ENCODE assay signal across 8 mouse cellular contexts in genomic region chr2:155133011-155133976, GRCm38 (mm10). TPM values are rescaled to one million over a fixed set of nuclear protein-coding genes. Genes with fewer than 3 reads are reported as not detected.
DNase-seq lines count a peak whose midpoint lies in the region; ATAC-seq and TF ChIP-seq lines count a peak whose summit lies in the region.

Gene Itch, plus strand, starts transcription at chr2:155133509.

- peaks cover 15% of the 10 kb centered on the region for H3K4me1 ChIP-seq in embryonic facial prominence, embryonic 13.5 days
- peaks cover 16% of the 10 kb centered on the region; the same call in 1 of the 2 replicates for H3K4me1 ChIP-seq in kidney, adult 2 months (ENCODE audit: control insufficient read depth, insufficient read depth, low read length)
- H3K4me1 ChIP-seq in limb, embryonic 12.5 days (replicated peaks): peaks cover 23% of the 10 kb centered on the region
- H3K4me1 ChIP-seq in midbrain, embryonic 15.5 days: peaks cover 25% of the 10 kb centered on the region
- H3K4me1 ChIP-seq in spleen, adult 2 months (ENCODE audit: control insufficient read depth, insufficient read depth, insufficient read length): peaks cover 13% of the 10 kb centered on the region; the same call in 1 of the 2 replicates

- DNase-seq in 3134 (ENCODE audit: extremely low read depth, insufficient read length, low spot score): peak; percentile 88
- peak; percentile 95 to 96 for DNase-seq in adrenal gland, postnatal 36 days
- DNase-seq in heart, adult 18-20 months: peak; percentile 92 to 96
- DNase-seq in kidney, adult 2 months: peak; percentile 96
- peak; percentile 79 to 90 for DNase-seq in spleen, adult 2 months (ENCODE audit: low read depth in 1 of 2, low spot score in 2 of 2)

- WGBS in embryonic facial prominence, embryonic 13.5 days: 2% methylated on average over 61 of the region's 65 CpGs
- WGBS in kidney, adult 2 months: 2% methylated on average over 58 of the region's 65 CpGs
- WGBS in limb, embryonic 12.5 days: 3% methylated on average over 56 of the region's 65 CpGs
- 1% methylated on average over 65 of the region's 65 CpGs for WGBS in midbrain, embryonic 15.5 days
- 3% methylated on average over 49 of the region's 65 CpGs for WGBS in spleen, adult 2 months

- H3K27me3 ChIP-seq in embryonic facial prominence, embryonic 13.5 days: no peaks in the 10 kb centered on the region
- no peaks in the 10 kb centered on the region for H3K27me3 ChIP-seq in kidney, adult 2 months (replicated peaks; ENCODE audit: control insufficient read depth, insufficient read depth, low read length)
- no peaks in the 10 kb centered on the region for H3K27me3 ChIP-seq in limb, embryonic 12.5 days
- no peaks in the 10 kb centered on the region for H3K27me3 ChIP-seq in midbrain, embryonic 15.5 days (replicated peaks)
- no peaks in the 10 kb centered on the region for H3K27me3 ChIP-seq in spleen, adult 2 months (ENCODE audit: control insufficient read depth, insufficient read depth, low read length)

- ATAC-seq in embryonic facial prominence, embryonic 13.5 days (ENCODE audit: insufficient number of reproducible peaks, insufficient read depth, low FRiP score, low TSS enrichment, low read depth): peak; percentile 95
- peak; percentile 96 for ATAC-seq in limb, embryonic 12.5 days (ENCODE audit: insufficient number of reproducible peaks, insufficient read depth, low FRiP score, low TSS enrichment, low read depth)
- peak; percentile 98 for ATAC-seq in midbrain, embryonic 15.5 days (replicated peaks)

- H3K9me3 ChIP-seq in embryonic facial prominence, embryonic 13.5 days: no peaks in the 10 kb centered on the region
- no peaks in the 10 kb centered on the region; the same call in 1 of the 2 replicates for H3K9me3 ChIP-seq in limb, embryonic 12.5 days
- H3K9me3 ChIP-seq in midbrain, embryonic 15.5 days: no peaks in the 10 kb centered on the region

- peak; percentile 85 for TF ChIP-seq POLR2A in kidney, adult 2 months (IDR thresholded peaks at IDR 0.05; ENCODE audit: low read depth, low read length)
- peak; percentile 91 for TF ChIP-seq POLR2A in spleen, adult 2 months (IDR thresholded peaks at IDR 0.05; ENCODE audit: low read depth, low read length)

- no peak for TF ChIP-seq CTCF in kidney, adult 2 months (conservative IDR thresholded peaks at IDR 0.05; ENCODE audit: insufficient read depth, insufficient read length, low read depth, low read length)
- TF ChIP-seq CTCF in spleen, adult 2 months (IDR thresholded peaks at IDR 0.05; ENCODE audit: extremely low read depth, insufficient read depth, insufficient read length, insufficient replicate concordance): no peak

- peak within 1 kb of the TSS; percentile 98 for H3K9ac ChIP-seq in embryonic facial prominence, embryonic 13.5 days
- H3K9ac ChIP-seq in limb, embryonic 12.5 days (replicated peaks): peak within 1 kb of the TSS; percentile 98
- H3K9ac ChIP-seq in midbrain, embryonic 15.5 days: peak within 1 kb of the TSS; percentile 96

- H3K4me3 ChIP-seq in embryonic facial prominence, embryonic 13.5 days: peak within 1 kb of the TSS; percentile 93
- peak within 1 kb of the TSS; percentile 87 for H3K4me3 ChIP-seq in kidney, adult 2 months (ENCODE audit: insufficient read depth, low read depth, low read length)
- peak within 1 kb of the TSS; percentile 93 for H3K4me3 ChIP-seq in limb, embryonic 12.5 days (replicated peaks)
- peak within 1 kb of the TSS; percentile 96 for H3K4me3 ChIP-seq in midbrain, embryonic 15.5 days
- H3K4me3 ChIP-seq in spleen, adult 2 months (ENCODE audit: extremely low read depth, insufficient read depth, insufficient read length): peak within 1 kb of the TSS; percentile 95

- H3K27ac ChIP-seq in embryonic facial prominence, embryonic 13.5 days: peak within 1 kb of the TSS; percentile 88
- H3K27ac ChIP-seq in kidney, adult 2 months (ENCODE audit: insufficient read depth, low read depth, low read length): peak within 1 kb of the TSS; percentile 87
- peak within 1 kb of the TSS; percentile 86 for H3K27ac ChIP-seq in limb, embryonic 12.5 days
- peak within 1 kb of the TSS; percentile 93 for H3K27ac ChIP-seq in midbrain, embryonic 15.5 days
- H3K27ac ChIP-seq in spleen, adult 2 months (ENCODE audit: insufficient read depth, low read length): peak within 1 kb of the TSS; percentile 86

- H3K4me2 ChIP-seq in embryonic facial prominence, embryonic 13.5 days: peak within 1 kb of the TSS; percentile 73
- peak within 1 kb of the TSS; percentile 81 for H3K4me2 ChIP-seq in limb, embryonic 12.5 days
- H3K4me2 ChIP-seq in midbrain, embryonic 15.5 days: peak within 1 kb of the TSS; percentile 65

- H3K36me3 ChIP-seq in embryonic facial prominence, embryonic 13.5 days: peaks cover 7% of the 10 kb centered on the region
- no peaks in the 10 kb centered on the region; the same call in 1 of the 2 replicates for H3K36me3 ChIP-seq in kidney, adult 2 months (ENCODE audit: control insufficient read depth, insufficient read depth, low read length)
- peaks cover 8% of the 10 kb centered on the region for H3K36me3 ChIP-seq in limb, embryonic 12.5 days
- H3K36me3 ChIP-seq in midbrain, embryonic 15.5 days (replicated peaks): peaks cover 3% of the 10 kb centered on the region; the same call in 1 of the 2 replicates
- H3K36me3 ChIP-seq in spleen, adult 2 months (ENCODE audit: control insufficient read depth, insufficient read depth, low read length): peaks cover 3% of the 10 kb centered on the region

RNA-seq across cellular contexts. Expression of gene Itch, which starts in this region (rescaled TPM):
- 10 to 100 TPM; 47.1 to 51.2 TPM for total RNA-seq in adrenal gland, postnatal 36 days (2021)
- polyA plus RNA-seq in embryonic facial prominence, embryonic 13.5 days (2015; fragmentation: Nextera tagmentation; extraction: Ambion mirVana): 66.3 and 72.4 TPM in 2 replicates
- 10 to 100 TPM; 22.9 to 27.0 TPM for total RNA-seq in heart, adult 18-20 months (2021)
- polyA plus RNA-seq in kidney, adult 2 months (2012; rRNA removed): 15.0 and 17.6 TPM in 2 replicates
- 70.4 and 73.9 TPM in 2 replicates for polyA plus RNA-seq in limb, embryonic 12.5 days (2016; fragmentation: Nextera tagmentation; extraction: Ambion mirVana)
- 43.2 and 47.9 TPM in 2 replicates for polyA plus RNA-seq in midbrain, embryonic 15.5 days (2015; fragmentation: Nextera tagmentation; extraction: Ambion mirVana)
- polyA plus RNA-seq in spleen, adult 2 months (2012; rRNA removed): 6.9 and 7.1 TPM in 2 replicates

Comparison
In these comparisons a context has a peak if more than half of its experiments do, and no peak if none do; other contexts are left out.
1. Peak in every context shown above with its lines: DNase-seq, ATAC-seq, H3K4me3 ChIP-seq and H3K27ac ChIP-seq.